In genomic region chr2:152653874-152654715, GRCm38 (mm10) we compare ENCODE assay signal across 9 mouse cellular contexts. TPM values are rescaled to one million over a fixed set of nuclear protein-coding genes. Genes with fewer than 3 reads are reported as not detected.
A peak's percentile ranks its signal among the peaks of the same experiment; 100 is the strongest.
DNase-seq lines count a peak whose midpoint lies in the region; ATAC-seq and TF ChIP-seq lines count a peak whose summit lies in the region.
"Had no signal": no experiment of that assay in that cellular context is flagged by ENCODE, and none has a peak within 500 bp of the region (broad histone marks: within the 10 kb centered on the region; RNA-seq: fewer than 3 reads in every experiment).

No protein-coding gene starts in this region.

- H3K9ac ChIP-seq in heart, embryonic 15.5 days, result no peak overlapping the region

- WGBS in heart, embryonic 15.5 days, result 31% methylated on average over 14 of the region's 14 CpGs

- 0 out of 2 replicates have a peak overlapping the region, but pooled peaks have one; percentile 28 for H3K27ac ChIP-seq in heart, embryonic 15.5 days
- peak overlapping the region; percentile 90 for H3K27ac ChIP-seq in left cerebral cortex, adult 2 months

- TF ChIP-seq CTCF in C2C12 (IDR thresholded peaks at IDR 0.05; ENCODE audit: control insufficient read depth, insufficient read depth, insufficient read length), result no peak
- TF ChIP-seq CTCF in left cerebral cortex, adult 2 months (IDR thresholded peaks at IDR 0.05), result no peak

- no peaks in the 10 kb centered on the region for H3K36me3 ChIP-seq in C2C12 (ENCODE audit: control insufficient read depth, insufficient read depth)
- H3K36me3 ChIP-seq in heart, embryonic 15.5 days, result no peaks in the 10 kb centered on the region

- H3K79me3 ChIP-seq in C2C12 (ENCODE audit: low read depth), result no peaks in the 10 kb centered on the region

- H3K27me3 ChIP-seq in C2C12 (ENCODE audit: control insufficient read depth, insufficient read depth, insufficient read length), result no peaks in the 10 kb centered on the region
- no peaks in the 10 kb centered on the region for H3K27me3 ChIP-seq in heart, embryonic 15.5 days
- H3K27me3 ChIP-seq: Patski had no signal

- H3K4me3 ChIP-seq in C2C12 (ENCODE audit: insufficient read depth, poor library complexity, severe bottlenecking), result no peak overlapping the region
- H3K4me3 ChIP-seq in heart, embryonic 15.5 days, result no peak overlapping the region
- H3K4me3 ChIP-seq in left cerebral cortex, adult 2 months, result no peak overlapping the region

- intact Hi-C loops in left cerebral cortex, adult 2 months (cut with DNase I), result no loop called here

- H3K79me2 ChIP-seq in C2C12 (ENCODE audit: control insufficient read depth, insufficient read depth), result no peaks in the 10 kb centered on the region

- H3K4me2 ChIP-seq in heart, embryonic 15.5 days, result no peak overlapping the region

- H3ac ChIP-seq in C2C12 (ENCODE audit: control insufficient read depth, insufficient read length, low read depth), result no peak overlapping the region

- no peak; the same call in 1 of the 2 replicates for ATAC-seq in heart, embryonic 15.5 days (replicated peaks; ENCODE audit: insufficient number of reproducible peaks, insufficient read depth, low FRiP score, low read depth)
- ATAC-seq in inflammation-experienced regulatory T-cells, adult 6 months, result no peak
- ATAC-seq: Patski had no signal

- DNase-seq in gastrocnemius, adult 18-20 months (ENCODE audit: low spot score), result peak; percentile 43
- no peak for DNase-seq in gastrocnemius, postnatal 4 days (ENCODE audit: low spot score in 2 of 2)
- DNase-seq in brain, embryonic 18.5 days (ENCODE audit: low read depth, low spot score), result peak; percentile 83
- DNase-seq in left cerebral cortex, adult 2 months (ENCODE audit: extremely low spot score in 1 of 2, low spot score in 2 of 2), result peak; percentile 63 to 76
- peak; percentile 87 for DNase-seq in right cerebral cortex, adult 18-20 months

- H3K9me3 ChIP-seq in heart, embryonic 15.5 days (replicated peaks), result no peaks in the 10 kb centered on the region

- H3K4me1 ChIP-seq in heart, embryonic 15.5 days (replicated peaks), result peaks cover 15% of the 10 kb centered on the region; the same call in 1 of the 2 replicates

TF ChIP-seq in C2C12, 6 proteins besides CTCF, POLR2A, EP300 and RAD21:
- TF ChIP-seq CEBPB (IDR thresholded peaks at IDR 0.05; ENCODE audit: low read depth) (no peak), MYOD1 (IDR thresholded peaks at IDR 0.05; ENCODE audit: control insufficient read depth, insufficient read length, low read depth) (peak; percentile 31), MAX (IDR thresholded peaks at IDR 0.05) (peak; percentile 54), FOSL1 (IDR thresholded peaks at IDR 0.05; ENCODE audit: insufficient read depth, low read length, poor library complexity, severe bottlenecking) (peak; percentile 17)

RNA-seq across cellular contexts. Expression of gene H13, which starts 15.2 kb away (rescaled TPM):
- 10 to 100 TPM; 29.5 to 30.8 TPM for total RNA-seq in gastrocnemius, adult 18-20 months (2021)
- total RNA-seq in gastrocnemius, postnatal 4 days (2021), result 10 to 100 TPM; 84.8 to 88.2 TPM
- polyA plus RNA-seq in C2C12 (2012; fragmentation: generic; extraction: Trizol), result 136 TPM
- polyA plus RNA-seq in heart, embryonic 15.5 days (2015; fragmentation: Nextera tagmentation; extraction: Ambion mirVana), result 70.6 and 86.1 TPM in 2 replicates
- 10 to 100 TPM; 77.2 to 82.2 TPM for total RNA-seq in left cerebral cortex, adult 2 months (2021)
- 10 to 100 TPM; 61.6 to 72.9 (median 72.1) TPM for polyA plus RNA-seq in inflammation-experienced regulatory T-cells, adult 6 months (2017; shearing (Covaris generic))

RNA-seq across cellular contexts. Expression of gene Rem1, which starts 27.3 kb away (rescaled TPM):
- total RNA-seq in gastrocnemius, adult 18-20 months (2021), result 1 to 10 TPM; 1.6 to 3.3 TPM
- 10 to 100 TPM; 15.1 to 16.2 TPM for total RNA-seq in gastrocnemius, postnatal 4 days (2021)
- 38.7 TPM for polyA plus RNA-seq in C2C12 (2012; fragmentation: generic; extraction: Trizol)
- polyA plus RNA-seq in heart, embryonic 15.5 days (2015; fragmentation: Nextera tagmentation; extraction: Ambion mirVana), result 12.1 and 12.7 TPM in 2 replicates
- under 1 TPM; 0.65 to 0.68 TPM for total RNA-seq in left cerebral cortex, adult 2 months (2021)
- polyA plus RNA-seq in inflammation-experienced regulatory T-cells, adult 6 months (2017; shearing (Covaris generic)), result not detected
- polyA plus RNA-seq: Patski had no signal

RNA-seq across cellular contexts. Expression of gene Defb25, which starts 31.2 kb away (rescaled TPM):
- not detected for total RNA-seq in gastrocnemius, adult 18-20 months (2021)
- total RNA-seq in gastrocnemius, postnatal 4 days (2021), result 1 to 10 TPM; 2.2 to 5.5 TPM
- polyA plus RNA-seq in C2C12 (2012; fragmentation: generic; extraction: Trizol), result 3.6 TPM
- polyA plus RNA-seq in heart, embryonic 15.5 days (2015; fragmentation: Nextera tagmentation; extraction: Ambion mirVana), result 0.77 and 0.86 TPM in 2 replicates
- not detected for total RNA-seq in left cerebral cortex, adult 2 months (2021)
- 1 to 10 TPM in 1 of 3 experiments, not detected in 2; 1.4 TPM for polyA plus RNA-seq in inflammation-experienced regulatory T-cells, adult 6 months (2017; shearing (Covaris generic))
- polyA plus RNA-seq: Patski had no signal

RNA-seq across cellular contexts. Expression of gene Mcts2, which starts 32.7 kb away (rescaled TPM):
- 10 to 100 TPM; 11.3 to 12.7 TPM for total RNA-seq in gastrocnemius, adult 18-20 months (2021)
- 10 to 100 TPM; 16.4 to 20.2 TPM for total RNA-seq in gastrocnemius, postnatal 4 days (2021)
- 24.7 TPM for polyA plus RNA-seq in C2C12 (2012; fragmentation: generic; extraction: Trizol)
- 18.9 and 20.3 TPM in 2 replicates for polyA plus RNA-seq in heart, embryonic 15.5 days (2015; fragmentation: Nextera tagmentation; extraction: Ambion mirVana)
- total RNA-seq in left cerebral cortex, adult 2 months (2021), result 10 to 100 TPM; 17.6 to 19.8 TPM
- 1 to 10 TPM; 2.4 to 3.7 (median 2.5) TPM for polyA plus RNA-seq in inflammation-experienced regulatory T-cells, adult 6 months (2017; shearing (Covaris generic))

RNA-seq across cellular contexts. Expression of gene Defb36, which starts 50.0 kb away (rescaled TPM):
- not detected for total RNA-seq in gastrocnemius, adult 18-20 months (2021)
- total RNA-seq in gastrocnemius, postnatal 4 days (2021), result not detected
- not detected for polyA plus RNA-seq in C2C12 (2012; fragmentation: generic; extraction: Trizol)
- not detected in 2 replicates for polyA plus RNA-seq in heart, embryonic 15.5 days (2015; fragmentation: Nextera tagmentation; extraction: Ambion mirVana)
- total RNA-seq in left cerebral cortex, adult 2 months (2021), result not detected
- not detected for polyA plus RNA-seq in inflammation-experienced regulatory T-cells, adult 6 months (2017; shearing (Covaris generic))
- polyA plus RNA-seq: Patski had no signal

Comparison
In these comparisons a context has a peak if more than half of its experiments do, and no peak if none do; other contexts are left out.
1. DNase-seq: peak in gastrocnemius, adult 18-20 months (single experiment), brain, embryonic 18.5 days (single experiment), left cerebral cortex, adult 2 months (2 of 2) and right cerebral cortex, adult 18-20 months (single experiment); none in gastrocnemius, postnatal 4 days (0 of 2).